Mouse (Mus musculus) cerebellum, adult (tissue): ENCODE measurements at regions not wholly inside any gene's neighbourhood (a gene's known extent, or its start where the extent isn't known, plus 50 kb on each side); places are given as distances from the start of the nearest gene placed in this dataset.
A peak's percentile ranks its signal among the peaks of the same experiment; 100 is the strongest.

Experiments
- ATAC-seq: cut with Nextera tagmentation; 2 replicates; pipeline ENCODE4 v1.9.2; 2017; ENCODE audit warnings: mild to moderate bottlenecking, moderate library complexity, mixed read lengths; ENCODE audit not compliant: insufficient number of reproducible peaks, low FRiP score, low TSS enrichment

DNA sequence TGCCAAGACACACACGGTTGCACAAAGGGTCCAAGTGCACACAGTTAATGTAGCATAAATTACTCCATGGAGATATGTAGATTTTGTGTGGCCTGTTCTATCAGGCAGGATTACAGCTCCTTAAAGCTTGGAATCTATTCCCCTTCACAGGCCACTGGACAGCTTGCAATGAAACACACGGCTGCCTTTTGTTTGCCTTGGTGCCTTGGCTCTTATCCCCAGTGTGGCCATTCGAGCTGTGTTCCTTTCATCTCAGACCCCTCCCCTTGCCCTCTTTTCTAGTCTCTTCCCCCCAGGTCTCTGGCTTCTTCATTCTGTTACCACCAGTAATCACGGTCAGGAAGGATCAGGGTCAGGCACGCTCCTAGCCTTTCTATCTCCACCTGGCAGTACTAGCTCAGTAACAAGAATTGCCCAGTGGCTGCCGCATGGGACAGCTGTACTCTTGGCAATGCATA, 79.7 kb upstream of the Kcnd3 start:
- ATAC-seq, result peak; percentile 26; the same call in 1 of the 2 replicates

DNA sequence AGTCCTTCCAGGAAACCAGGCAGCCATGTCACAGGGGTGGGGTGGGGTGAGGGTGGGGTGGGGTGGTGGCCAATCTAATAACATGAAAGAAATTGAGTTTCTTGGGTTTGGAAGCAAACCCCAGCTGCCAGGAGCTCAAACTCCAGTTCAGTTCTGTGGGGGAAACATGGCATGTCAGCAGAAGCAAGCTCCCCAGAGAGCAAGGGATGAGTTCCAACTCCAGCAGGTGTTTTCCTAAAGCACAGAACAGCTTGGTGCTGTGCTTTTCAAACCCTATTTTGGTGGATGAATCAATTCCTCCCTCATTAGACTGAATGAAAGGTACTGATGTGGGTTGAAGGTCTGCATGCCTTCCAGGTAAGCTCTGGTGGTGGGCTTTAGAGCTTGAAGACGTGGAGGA, 77.8 kb upstream of the Kcnd3 start:
- ATAC-seq, result no peak

DNA sequence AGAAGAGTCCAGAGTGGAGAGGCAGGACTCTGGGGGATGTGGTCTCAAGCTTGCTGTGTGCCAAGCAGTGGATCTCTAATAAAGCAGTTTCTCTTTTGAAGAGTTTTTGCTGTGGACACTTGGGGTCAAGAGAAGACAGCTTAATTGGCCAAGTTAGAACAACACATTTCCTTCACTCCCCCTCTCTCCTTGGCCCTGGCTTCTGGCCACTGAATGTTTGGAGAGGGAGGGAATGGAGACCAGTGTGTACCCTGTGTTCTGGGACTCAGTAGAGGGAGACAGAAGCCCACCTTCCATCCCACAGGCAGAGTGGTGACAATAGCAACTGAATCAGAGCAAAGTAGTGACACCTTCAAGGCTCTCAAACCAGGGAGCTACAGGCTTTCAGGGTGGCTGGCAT, 77.3 kb upstream of the Kcnd3 start:
- no peak for ATAC-seq

DNA sequence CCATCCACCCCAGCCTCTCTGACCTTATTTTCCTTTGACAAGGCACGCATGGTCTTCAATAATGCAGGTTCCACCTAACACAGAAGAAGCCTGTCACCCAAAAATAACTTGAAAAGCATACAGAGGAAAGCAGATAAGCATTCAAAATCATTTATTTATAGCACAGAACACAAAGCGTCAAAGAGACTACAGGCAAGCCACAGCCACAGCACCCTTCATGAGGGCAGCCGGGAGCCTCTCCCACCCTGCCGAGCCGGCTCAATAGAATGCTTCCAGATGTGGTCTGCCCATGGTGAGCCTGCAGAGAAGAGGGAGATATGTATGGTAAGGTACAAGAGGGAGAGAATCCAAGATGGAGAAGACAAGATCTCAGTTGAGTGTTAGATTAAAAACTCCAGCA, 76.7 kb upstream of the Kcnd3 start:
- no peak for ATAC-seq

DNA sequence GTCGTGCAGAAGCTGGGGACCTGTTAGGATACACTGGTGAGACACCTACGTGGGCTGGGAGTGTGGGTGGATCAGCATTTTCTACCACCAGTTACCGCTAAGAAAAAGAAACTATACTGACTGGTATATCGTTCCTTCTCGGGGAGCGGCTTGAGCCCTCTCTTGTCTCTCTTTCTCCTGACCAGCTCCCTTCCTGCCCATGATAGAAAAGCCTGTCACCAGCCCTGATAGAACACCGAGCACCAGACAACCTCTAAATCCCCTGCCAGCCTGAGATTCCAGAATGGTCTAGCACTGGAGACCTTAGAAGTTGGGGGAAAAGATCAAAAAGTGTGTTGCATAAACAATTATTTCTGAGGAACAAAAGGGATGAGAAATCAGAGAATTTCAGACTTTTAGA, 76.3 kb upstream of the Kcnd3 start:
- ATAC-seq, result no peak

DNA sequence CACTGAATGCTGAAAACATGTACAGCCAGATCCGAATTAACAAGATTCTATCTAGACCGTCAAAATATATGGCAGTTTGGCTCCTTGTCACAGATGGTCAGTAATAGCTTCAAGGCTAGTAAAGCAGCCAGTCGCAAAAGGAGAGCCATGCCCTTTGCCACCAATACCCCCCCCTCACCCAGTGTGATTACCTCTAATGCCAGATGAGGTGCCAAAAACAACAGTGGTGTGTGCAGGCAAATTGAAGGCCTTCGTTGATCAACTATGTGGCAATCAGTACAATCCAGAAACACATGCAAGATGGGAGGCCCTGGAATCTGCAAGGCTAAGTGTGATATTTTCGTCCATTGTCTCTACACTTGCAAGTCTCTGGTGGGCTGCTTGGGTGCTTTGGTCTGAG, 75.8 kb upstream of the Kcnd3 start:
- no peak for ATAC-seq

DNA sequence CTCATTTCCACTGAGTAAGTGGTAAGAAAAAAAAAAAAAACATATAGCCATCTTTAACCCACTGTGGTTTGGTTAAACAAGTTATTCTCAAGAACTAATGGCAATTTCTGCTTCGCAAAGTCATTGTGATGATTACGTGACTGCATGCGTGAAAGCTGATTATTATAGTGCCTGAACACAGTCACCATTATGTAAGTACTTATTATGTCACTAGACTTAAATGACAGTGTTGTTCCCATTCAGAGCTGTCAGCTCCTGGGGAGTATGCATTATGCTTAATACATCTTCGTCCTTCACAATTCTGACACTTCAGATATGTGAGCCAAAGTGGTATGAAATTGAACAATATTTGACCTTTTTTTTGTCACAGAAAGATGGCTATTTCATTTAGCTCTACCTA, 71.3 kb upstream of the Kcnd3 start:
- ATAC-seq, result no peak

DNA sequence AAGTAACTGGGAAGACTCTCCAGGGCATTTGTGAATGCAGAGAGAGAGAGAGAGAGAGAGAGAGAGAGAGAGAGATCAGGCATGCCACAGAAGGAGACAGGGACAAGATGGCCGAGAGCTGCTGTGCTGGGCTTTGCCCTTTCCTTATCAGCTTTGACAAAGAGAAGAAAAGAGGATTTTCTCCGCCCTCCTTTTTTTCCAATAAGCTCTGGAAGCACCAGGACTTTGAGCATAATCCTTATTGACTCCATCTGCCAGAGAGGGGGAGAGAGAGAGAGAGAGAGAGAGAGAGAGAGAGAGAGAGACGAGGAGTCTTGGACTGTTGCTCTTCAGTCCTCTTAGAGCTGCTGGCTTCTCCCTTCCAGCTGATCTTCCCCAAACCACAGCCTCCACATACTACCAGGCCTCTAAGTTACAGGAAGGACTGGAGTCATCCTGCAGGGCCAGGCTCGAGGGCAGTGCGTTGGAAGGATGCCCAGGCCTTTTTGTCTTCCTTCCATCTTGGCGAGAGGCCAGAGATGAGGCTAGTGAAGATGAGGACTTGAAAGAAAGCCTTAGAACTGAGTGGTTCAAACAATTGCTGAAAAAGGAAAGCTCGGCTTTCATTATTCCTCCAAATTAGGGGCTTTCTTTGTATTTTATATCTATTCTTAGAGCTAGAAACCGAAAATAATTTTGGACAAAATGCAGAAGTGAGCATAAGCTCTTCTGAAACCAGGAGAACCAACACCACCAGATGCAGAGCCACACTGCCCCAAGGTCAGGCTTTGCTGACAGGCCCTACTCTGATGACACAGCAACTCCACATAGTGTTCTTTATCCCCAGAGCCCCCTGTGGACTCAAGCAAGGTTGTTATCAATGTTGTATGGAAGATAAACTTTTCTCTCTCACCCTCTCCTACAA, 59.3 kb upstream of the Kcnd3 start:
- ATAC-seq, result no peak
